Mouse (Mus musculus) liver, embryonic 11.5 days (tissue): ENCODE data around the gene Fyn. TPM values are rescaled to one million over a fixed set of nuclear protein-coding genes. Genes with fewer than 3 reads are reported as not detected.

Source experiments
- ATAC-seq: fragments of 200-750 bp; cut with Nextera tagmentation; replicated peaks from 2 replicates; pipeline ENCODE4 v1.8.0; 2017; ENCODE audit warnings: moderate number of reproducible peaks, mild to moderate bottlenecking, moderate TSS enrichment, moderate library complexity; ENCODE audit not compliant: low FRiP score
- DNase-seq: peaks from one replicate; pipeline ENCODE4 v3.0.0-alpha.2; 2017; ENCODE audit warnings: low spot score
- H3K27ac ChIP-seq: fragments of 300-500 bp; sonication (generic); 2 replicates; pipeline ENCODE4 v1.5.1; 2014; ENCODE audit warnings: mild to moderate bottlenecking, low read depth, low read length, control low read depth
- H3K27me3 ChIP-seq: fragments of 300-500 bp; sonication (generic); replicated peaks from 2 replicates; pipeline ENCODE4 v1.6.1; 2014; ENCODE audit warnings: low read length, mixed read lengths; ENCODE audit not compliant: control insufficient read depth, insufficient read depth
- H3K36me3 ChIP-seq: fragments of 300-500 bp; sonication (generic); 2 replicates; pipeline ENCODE4 v1.6.1; 2014; ENCODE audit warnings: mild to moderate bottlenecking, low read length, moderate library complexity, mixed read lengths; ENCODE audit not compliant: control insufficient read depth, insufficient read depth
- H3K4me1 ChIP-seq: fragments of 300-500 bp; sonication (generic); replicated peaks from 2 replicates; pipeline ENCODE4 v1.6.1; 2014; ENCODE audit warnings: low read length, mixed read lengths; ENCODE audit not compliant: control insufficient read depth, insufficient read depth
- H3K4me2 ChIP-seq: fragments of 300-500 bp; sonication (generic); 2 replicates; pipeline ENCODE4 v1.6.1; 2014; ENCODE audit warnings: mild to moderate bottlenecking, control low read depth, moderate library complexity
- H3K4me3 ChIP-seq: fragments of 300-500 bp; sonication (generic); 2 replicates; pipeline ENCODE4 v1.5.1; 2014; ENCODE audit warnings: low read depth, low read length, control low read depth
- H3K9ac ChIP-seq: fragments of 300-500 bp; sonication (generic); 2 replicates; pipeline ENCODE4 v1.6.1; 2014; ENCODE audit warnings: low read depth, low read length, control low read depth
- H3K9me3 ChIP-seq: fragments of 300-500 bp; sonication (generic); 2 replicates; pipeline ENCODE4 v1.6.1; 2016; ENCODE audit warnings: low read length, inconsistent platforms, mixed read lengths; ENCODE audit not compliant: control insufficient read depth
- WGBS: fragments of 180-500 bp; shearing (Covaris S2); extraction: QIAGEN DNeasy Blood & Tissue Kit; methylation state at CpG from one replicate; pipeline ENCODE4 v1.1.7; 2014; 5-methylcytosine and 5-hydroxymethylcytosine counted together
- polyA plus RNA-seq: library from polyadenylated mRNA; unstranded; fragments of >200 nt; fragmentation: Nextera tagmentation; extraction: Ambion mirVana; gene quantifications from 2 replicates; pipeline ENCODE4 v1.2.1, GENCODE M21; 2014

Fyn gene
- polyA plus RNA-seq, 1 experiment from 2014 or later = 19.3 TPM

DNA sequence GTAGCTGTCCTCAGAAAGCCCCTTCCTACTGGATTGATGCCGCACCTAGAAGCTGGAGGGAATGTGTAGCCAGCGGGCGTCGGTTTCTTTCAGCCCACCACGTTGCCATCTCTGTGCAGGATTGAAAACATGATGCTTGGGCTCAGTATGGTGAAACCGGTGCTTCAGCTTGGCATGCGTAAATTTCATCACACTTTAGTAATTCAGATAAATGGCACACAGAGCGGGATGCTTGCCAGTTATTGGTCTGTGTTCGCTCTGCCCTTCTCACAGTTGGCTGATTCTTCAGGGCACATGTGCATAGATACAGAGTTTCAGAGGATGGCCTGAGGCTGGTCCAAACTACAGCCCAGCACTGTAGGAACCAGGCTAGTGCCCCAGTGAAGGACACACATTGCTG lies 53.1 kb downstream of the Fyn start:
- WGBS = 93% methylated on average over 9 of the region's 9 CpGs
- Histone ChIP-seq H3K36me3 (no peaks in the 10 kb centered on the region), H3K4me3 (no peak overlapping the region), H3K4me2 (no peak overlapping the region), H3K27ac (no peak overlapping the region), H3K9me3 (no peaks in the 10 kb centered on the region), H3K27me3 (no peaks in the 10 kb centered on the region), H3K4me1 (peaks cover 17% of the 10 kb centered on the region), H3K9ac (no peak overlapping the region)
- DNase-seq (no peak), ATAC-seq (no peak)

DNA sequence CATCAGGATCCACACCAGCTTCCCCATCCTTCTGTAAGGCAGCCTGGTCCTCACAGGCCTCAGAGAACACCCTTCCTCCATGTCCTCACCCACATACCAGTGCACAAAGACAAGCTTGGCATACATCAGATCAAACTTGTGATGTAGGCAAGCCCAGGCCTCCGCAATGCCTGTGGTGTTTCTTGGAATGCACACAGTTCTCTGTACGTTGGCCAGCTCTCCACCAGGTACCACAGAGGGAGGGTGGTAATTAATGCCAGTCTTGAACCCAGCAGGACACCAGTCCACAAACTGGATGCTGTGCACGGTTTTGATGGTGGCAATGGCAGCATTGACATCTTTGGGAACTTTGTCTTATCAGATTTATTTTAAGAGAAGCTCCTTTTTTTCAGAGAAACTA lies 56.0 kb downstream of the Fyn start:
- Histone ChIP-seq H3K9ac (no peak overlapping the region), H3K27me3 (no peaks in the 10 kb centered on the region), H3K4me3 (no peak overlapping the region), H3K27ac (no peak overlapping the region), H3K36me3 (no peaks in the 10 kb centered on the region; the same call in 1 of the 2 replicates), H3K9me3 (no peaks in the 10 kb centered on the region), H3K4me2 (no peak overlapping the region), H3K4me1 (peaks cover 7% of the 10 kb centered on the region)
- ATAC-seq = no peak
- DNase-seq = no peak
- 84% methylated on average over 3 of the region's 3 CpGs for WGBS

- H3K36me3 ChIP-seq = no peaks in the 10 kb centered on the region; the same call in 1 of the 2 replicates
- no peaks in the 10 kb centered on the region for H3K9me3 ChIP-seq
- no peaks in the 10 kb centered on the region for H3K4me1 ChIP-seq
- no peak overlapping the region for H3K4me3 ChIP-seq
- no peak overlapping the region for H3K9ac ChIP-seq
- H3K27me3 ChIP-seq = no peaks in the 10 kb centered on the region
- ATAC-seq = no peak
- H3K27ac ChIP-seq = no peak overlapping the region
- no peak for DNase-seq
- no peak overlapping the region for H3K4me2 ChIP-seq
- 85% methylated on average over 3 of the region's 3 CpGs for WGBS
Measured at GRCm38 (mm10) chr10:39426033-39426432, 57.4 kb downstream of the Fyn start.

- H3K36me3 ChIP-seq = no peaks in the 10 kb centered on the region; the same call in 1 of the 2 replicates
- DNase-seq (no peak), ATAC-seq (no peak)
- 62% methylated on average over 5 of the region's 5 CpGs for WGBS
- H3K4me3 ChIP-seq = no peak overlapping the region
- no peaks in the 10 kb centered on the region for H3K4me1 ChIP-seq
- no peak overlapping the region for H3K4me2 ChIP-seq
- no peak overlapping the region for H3K27ac ChIP-seq
- no peak overlapping the region for H3K9ac ChIP-seq
- H3K9me3 ChIP-seq = no peaks in the 10 kb centered on the region
- H3K27me3 ChIP-seq = no peaks in the 10 kb centered on the region
Measured at GRCm38 (mm10) chr10:39426833-39427490, 58.3 kb downstream of the Fyn start.

DNA sequence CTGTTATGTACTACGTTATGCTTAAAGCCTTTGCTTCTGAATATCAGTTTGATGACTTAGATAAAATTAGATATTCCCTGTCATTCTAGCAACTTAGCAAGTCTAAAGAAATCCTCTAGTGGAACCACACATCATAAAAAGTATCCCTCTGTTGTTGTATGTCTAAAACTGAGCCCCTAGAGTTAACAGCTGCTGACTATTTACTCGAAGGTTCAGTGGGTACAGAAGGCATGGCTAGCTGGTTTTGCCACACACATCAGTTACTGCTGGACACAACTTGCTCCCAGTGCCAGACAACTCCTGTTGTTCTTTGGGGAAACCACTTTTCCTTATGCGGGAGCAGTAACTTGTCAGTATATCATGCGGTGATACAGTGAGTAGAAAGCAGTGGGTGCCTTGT lies 61.0 kb downstream of the Fyn start:
- Histone ChIP-seq H3K36me3 (no peaks in the 10 kb centered on the region; the same call in 1 of the 2 replicates), H3K27ac (no peak overlapping the region), H3K4me1 (0 out of 2 replicates have a peak, but pooled peaks cover 3% of the 10 kb centered on the region), H3K9me3 (no peaks in the 10 kb centered on the region), H3K9ac (no peak overlapping the region), H3K27me3 (no peaks in the 10 kb centered on the region), H3K4me3 (no peak overlapping the region), H3K4me2 (no peak overlapping the region)
- ATAC-seq (no peak), DNase-seq (no peak)
- WGBS = 84% methylated on average over 4 of the region's 4 CpGs

DNA sequence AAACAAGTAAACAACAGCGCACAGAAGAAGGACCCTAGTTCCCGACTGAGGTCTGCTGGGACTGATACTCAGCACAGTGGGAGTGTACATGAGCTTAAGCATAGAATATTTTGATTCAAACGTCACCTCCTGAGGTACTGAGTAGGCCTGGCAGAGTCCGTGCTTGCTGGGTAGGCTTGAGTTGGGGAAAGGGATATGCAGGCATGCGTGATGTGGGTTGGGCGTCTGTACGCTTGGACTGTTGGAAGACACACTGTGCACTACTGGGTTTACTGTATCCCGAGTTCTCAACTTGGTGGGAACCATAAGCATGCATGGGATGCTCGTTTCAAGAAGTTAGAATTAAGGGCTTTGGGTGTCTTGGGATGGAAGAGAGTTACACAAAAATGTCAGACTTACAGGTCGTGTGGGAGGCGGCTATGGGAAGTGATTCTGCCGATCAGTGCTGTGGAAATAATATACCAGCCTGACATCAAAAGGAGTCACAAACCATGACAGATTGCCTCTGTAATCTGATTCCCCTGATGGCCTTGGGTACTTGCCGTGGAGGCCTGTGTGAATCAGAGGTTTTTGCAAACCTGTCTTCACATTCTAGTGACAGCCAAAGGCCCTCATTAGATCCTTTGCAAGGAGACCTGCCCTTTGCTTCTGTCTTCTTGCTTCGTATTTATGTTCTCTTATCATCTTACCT lies 61.6 kb downstream of the Fyn start:
- H3K27ac ChIP-seq = no peak overlapping the region
- 0 out of 2 replicates have a peak, but pooled peaks cover 3% of the 10 kb centered on the region for H3K4me1 ChIP-seq
- no peak overlapping the region for H3K4me3 ChIP-seq
- H3K9me3 ChIP-seq = no peaks in the 10 kb centered on the region
- WGBS = 73% methylated on average over 14 of the region's 14 CpGs
- ATAC-seq (no peak), DNase-seq (no peak)
- no peaks in the 10 kb centered on the region; the same call in 1 of the 2 replicates for H3K36me3 ChIP-seq
- H3K9ac ChIP-seq = no peak overlapping the region
- no peak overlapping the region for H3K4me2 ChIP-seq
- H3K27me3 ChIP-seq = no peaks in the 10 kb centered on the region

- Histone ChIP-seq H3K4me3 (no peak overlapping the region), H3K4me1 (0 out of 2 replicates have a peak, but pooled peaks cover 3% of the 10 kb centered on the region), H3K9me3 (no peaks in the 10 kb centered on the region), H3K27ac (no peak overlapping the region), H3K36me3 (no peaks in the 10 kb centered on the region; the same call in 1 of the 2 replicates), H3K4me2 (no peak overlapping the region), H3K9ac (no peak overlapping the region), H3K27me3 (no peaks in the 10 kb centered on the region)
- DNase-seq (no peak), ATAC-seq (no peak)
- WGBS = 76% methylated on average over 2 of the region's 2 CpGs
Measured at GRCm38 (mm10) chr10:39431265-39431664, 62.6 kb downstream of the Fyn start.

- Histone ChIP-seq H3K9me3 (no peaks in the 10 kb centered on the region), H3K4me2 (no peak overlapping the region), H3K4me1 (0 out of 2 replicates have a peak, but pooled peaks cover 3% of the 10 kb centered on the region), H3K4me3 (no peak overlapping the region), H3K27me3 (no peaks in the 10 kb centered on the region), H3K36me3 (no peaks in the 10 kb centered on the region), H3K27ac (no peak overlapping the region), H3K9ac (no peak overlapping the region)
- no peak for DNase-seq
- WGBS = 69% methylated on average over 14 of the region's 14 CpGs
- ATAC-seq = 0 out of 2 replicates have a peak, but pooled peaks have one; percentile 41
Measured at GRCm38 (mm10) chr10:39432648-39433568, 64.3 kb downstream of the Fyn start.
